Mouse (Mus musculus): ENCODE measurements around the gene Pxn. TPM values are rescaled to one million over a fixed set of nuclear protein-coding genes. Genes with fewer than 3 reads are reported as not detected.

The Pxn gene
- 16.2 and 18.3 TPM in 2 replicates for polyA plus RNA-seq (2015; fragmentation: Nextera tagmentation; extraction: Ambion mirVana)

GRCm38 (mm10) chr5:115506454-115507201 lies at the start of gene Pxn:
Gene Pxn (plus strand): TSS chr5:115506676.
- Histone ChIP-seq H3K36me3 (no peaks in the 10 kb centered on the region), H3K27me3 (no peaks in the 10 kb centered on the region), H3K9me3 (no peaks in the 10 kb centered on the region), H3K4me1 (replicated peaks) (peaks cover 36% of the 10 kb centered on the region), H3K27ac (no peak within 1 kb of the TSS), H3K4me3 (replicated peaks) (peak within 1 kb of the TSS; percentile 86), H3K9ac (replicated peaks) (peak within 1 kb of the TSS; percentile 90), H3K4me2 (replicated peaks) (peak within 1 kb of the TSS; percentile 86)
- under 1% methylated on average over 74 of the region's 74 CpGs for WGBS
- peak; percentile 92 for ATAC-seq

GRCm38 (mm10) chr5:115458918-115459317 lies 47.6 kb upstream of the Pxn start:
- WGBS: 70% methylated on average over 13 of the region's 13 CpGs
- H3K36me3 ChIP-seq: peaks cover 11% of the 10 kb centered on the region
- H3K9ac ChIP-seq (replicated peaks): no peak overlapping the region
- ATAC-seq: no peak
- no peaks in the 10 kb centered on the region for H3K4me1 ChIP-seq (replicated peaks)
- no peaks in the 10 kb centered on the region for H3K9me3 ChIP-seq
- H3K27me3 ChIP-seq: no peaks in the 10 kb centered on the region
- H3K27ac ChIP-seq: no peak overlapping the region
- no peak overlapping the region for H3K4me3 ChIP-seq (replicated peaks)
- no peak overlapping the region for H3K4me2 ChIP-seq (replicated peaks)

GRCm38 (mm10) chr5:115464408-115465115 lies 41.9 kb upstream of the Pxn start:
- Histone ChIP-seq H3K4me1 (replicated peaks) (no peaks in the 10 kb centered on the region), H3K27ac (no peak overlapping the region), H3K4me3 (replicated peaks) (no peak overlapping the region), H3K4me2 (replicated peaks) (no peak overlapping the region), H3K27me3 (no peaks in the 10 kb centered on the region), H3K36me3 (no peaks in the 10 kb centered on the region), H3K9ac (replicated peaks) (no peak overlapping the region), H3K9me3 (no peaks in the 10 kb centered on the region)
- no peak for ATAC-seq
- 83% methylated on average over 18 of the region's 18 CpGs for WGBS

GRCm38 (mm10) chr5:115465642-115466420 lies 40.6 kb upstream of the Pxn start, which contains the start of gene Pla2g1b:
Gene Pla2g1b (plus strand): TSS chr5:115466262.
- WGBS: 54% methylated on average over 9 of the region's 9 CpGs
- ATAC-seq: no peak
- H3K4me2 ChIP-seq (replicated peaks): no peak within 1 kb of the TSS
- no peaks in the 10 kb centered on the region for H3K36me3 ChIP-seq
- H3K4me3 ChIP-seq (replicated peaks): no peak within 1 kb of the TSS
- no peak within 1 kb of the TSS for H3K9ac ChIP-seq (replicated peaks)
- no peaks in the 10 kb centered on the region for H3K4me1 ChIP-seq (replicated peaks)
- H3K27ac ChIP-seq: no peak within 1 kb of the TSS
- H3K9me3 ChIP-seq: no peaks in the 10 kb centered on the region
- no peaks in the 10 kb centered on the region for H3K27me3 ChIP-seq

- no peaks in the 10 kb centered on the region for H3K36me3 ChIP-seq
- no peaks in the 10 kb centered on the region for H3K27me3 ChIP-seq
- 71% methylated on average over 6 of the region's 6 CpGs for WGBS
- H3K9ac ChIP-seq (replicated peaks): no peak overlapping the region
- no peaks in the 10 kb centered on the region for H3K9me3 ChIP-seq
- no peak for ATAC-seq
- no peak overlapping the region for H3K4me3 ChIP-seq (replicated peaks)
- no peak overlapping the region for H3K4me2 ChIP-seq (replicated peaks)
- no peaks in the 10 kb centered on the region for H3K4me1 ChIP-seq (replicated peaks)
- H3K27ac ChIP-seq: no peak overlapping the region
Observed at GRCm38 (mm10) chr5:115469791-115470190, 36.7 kb upstream of the Pxn start.

GRCm38 (mm10) chr5:115470766-115471531 lies 35.5 kb upstream of the Pxn start:
- Histone ChIP-seq H3K9ac (replicated peaks) (no peak overlapping the region), H3K4me2 (replicated peaks) (no peak overlapping the region; the same call in 1 of the 2 replicates), H3K4me1 (replicated peaks) (peaks cover 6% of the 10 kb centered on the region), H3K4me3 (replicated peaks) (no peak overlapping the region), H3K36me3 (no peaks in the 10 kb centered on the region), H3K9me3 (no peaks in the 10 kb centered on the region), H3K27ac (no peak overlapping the region), H3K27me3 (no peaks in the 10 kb centered on the region)
- 38% methylated on average over 20 of the region's 20 CpGs for WGBS
- no peak for ATAC-seq

- Histone ChIP-seq H3K4me3 (replicated peaks) (no peak overlapping the region), H3K4me1 (replicated peaks) (peaks cover 6% of the 10 kb centered on the region)
- ATAC-seq: no peak
Observed at GRCm38 (mm10) chr5:115473191-115473590, 33.3 kb upstream of the Pxn start.

GRCm38 (mm10) chr5:115474174-115474828 lies 32.2 kb upstream of the Pxn start:
- no peaks in the 10 kb centered on the region for H3K27me3 ChIP-seq
- WGBS: 81% methylated on average over 22 of the region's 22 CpGs
- ATAC-seq: no peak
- H3K9me3 ChIP-seq: no peaks in the 10 kb centered on the region
- H3K4me3 ChIP-seq (replicated peaks): no peak overlapping the region
- H3K36me3 ChIP-seq: peaks cover 11% of the 10 kb centered on the region; the same call in 1 of the 2 replicates
- no peak overlapping the region for H3K27ac ChIP-seq
- no peak overlapping the region for H3K9ac ChIP-seq (replicated peaks)
- H3K4me2 ChIP-seq (replicated peaks): no peak overlapping the region
- H3K4me1 ChIP-seq (replicated peaks): peaks cover 6% of the 10 kb centered on the region

More at GRCm38 (mm10) chr5:115473191-115473590, 33.3 kb upstream of the Pxn start:
- WGBS: 74% methylated on average over 10 of the region's 10 CpGs
- Histone ChIP-seq H3K9me3 (no peaks in the 10 kb centered on the region), H3K27me3 (no peaks in the 10 kb centered on the region), H3K27ac (no peak overlapping the region), H3K36me3 (peaks cover 11% of the 10 kb centered on the region; the same call in 1 of the 2 replicates), H3K4me2 (replicated peaks) (no peak overlapping the region), H3K9ac (replicated peaks) (no peak overlapping the region)

- H3K36me3 ChIP-seq: peaks cover 11% of the 10 kb centered on the region; the same call in 1 of the 2 replicates
- H3K27ac ChIP-seq: peak overlapping the region; percentile 71
- H3K4me1 ChIP-seq (replicated peaks): peaks cover 13% of the 10 kb centered on the region
- peak overlapping the region; percentile 58; the same call in 1 of the 2 replicates for H3K9ac ChIP-seq (replicated peaks)
- WGBS: 5% methylated on average over 22 of the region's 22 CpGs
- ATAC-seq: peak; percentile 83
- peak overlapping the region; percentile 41 for H3K4me3 ChIP-seq (replicated peaks)
- H3K4me2 ChIP-seq (replicated peaks): peak overlapping the region; percentile 54
- no peaks in the 10 kb centered on the region for H3K9me3 ChIP-seq
- peaks cover 6% of the 10 kb centered on the region; the same call in 1 of the 2 replicates for H3K27me3 ChIP-seq
Observed at GRCm38 (mm10) chr5:115475337-115476106, 31.0 kb upstream of the Pxn start.

GRCm38 (mm10) chr5:115476107-115476727 lies 30.3 kb upstream of the Pxn start:
- Histone ChIP-seq H3K9me3 (no peaks in the 10 kb centered on the region), H3K4me2 (replicated peaks) (peak overlapping the region; percentile 54), H3K27ac (0 out of 2 replicates have a peak overlapping the region, but pooled peaks have one; percentile 6), H3K27me3 (peaks cover 13% of the 10 kb centered on the region), H3K9ac (replicated peaks) (peak overlapping the region; percentile 33; the same call in 1 of the 2 replicates), H3K4me3 (replicated peaks) (peak overlapping the region; percentile 41), H3K4me1 (replicated peaks) (peaks cover 13% of the 10 kb centered on the region), H3K36me3 (peaks cover 11% of the 10 kb centered on the region; the same call in 1 of the 2 replicates)
- ATAC-seq: peak; percentile 68
- WGBS: 36% methylated on average over 12 of the region's 12 CpGs
